Mouse (Mus musculus) liver, postnatal 0 days (tissue): ENCODE measurements around the gene Zdhhc3.

Experiments used
- CTCF ChIP-seq: sonication (generic); IDR thresholded peaks from 2 replicates; pipeline ENCODE4 v1.5.1; 2016; ENCODE audit warnings: antibody characterized with exemption, low read depth
- EP300 ChIP-seq: IDR thresholded peaks from 2 replicates; pipeline ENCODE4 v1.6.1; 2016; ENCODE audit warnings: antibody characterized with exemption, low read depth, mild to moderate bottlenecking

DNA sequence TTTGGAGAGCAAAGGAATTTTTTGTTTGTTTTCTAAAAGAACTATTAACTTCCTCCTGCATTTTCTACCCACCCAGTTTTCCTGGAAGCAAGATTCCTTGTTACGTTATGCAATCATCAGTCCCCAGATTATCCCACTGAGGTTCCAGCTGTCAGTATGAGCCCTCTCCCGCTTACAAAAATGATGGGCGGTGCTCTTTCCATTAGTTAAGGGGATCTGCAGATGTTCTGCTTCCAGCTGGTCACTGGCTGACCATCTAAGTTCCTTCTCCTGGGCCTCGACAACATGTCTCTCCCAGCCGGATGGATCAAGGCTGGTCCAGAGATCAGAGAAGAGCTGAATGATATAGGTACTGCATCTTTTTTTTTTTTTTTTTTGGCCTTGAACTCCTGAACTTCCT lies 35.4 kb upstream of the Zdhhc3 start:
- TF ChIP-seq CTCF (no peak), EP300 (no peak)
